ENCODE assay signal across 14 mouse cellular contexts in the genomic region with DNA sequence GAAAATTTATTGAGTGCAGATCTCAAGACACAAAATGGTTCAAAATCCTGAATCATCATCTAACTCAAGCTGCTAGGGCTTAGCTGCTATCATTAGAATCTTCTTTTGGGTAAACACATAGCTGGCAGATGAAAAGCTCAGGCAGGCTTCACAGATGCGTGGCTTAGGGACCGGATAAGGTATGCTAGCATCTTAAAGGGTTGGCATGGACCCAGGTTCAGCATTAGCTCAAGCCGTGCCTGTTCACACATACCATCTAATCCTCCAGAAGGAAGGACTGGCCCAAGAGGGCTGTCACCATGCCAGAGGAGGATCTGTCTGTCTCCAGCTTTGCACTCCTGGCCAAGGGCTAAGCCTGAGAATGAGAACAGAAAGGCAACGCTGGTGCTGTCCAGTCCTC. TPM values are rescaled to one million over a fixed set of nuclear protein-coding genes. Genes with fewer than 3 reads are reported as not detected.
A peak's percentile ranks its signal among the peaks of the same experiment; 100 is the strongest.
DNase-seq lines count a peak whose midpoint lies in the region; ATAC-seq and TF ChIP-seq lines count a peak whose summit lies in the region.
"Had no signal": no experiment of that assay in that cellular context is flagged by ENCODE, and none has a peak within 500 bp of the region (broad histone marks: within the 10 kb centered on the region; RNA-seq: fewer than 3 reads in every experiment).

No protein-coding gene starts in this region.

- no peaks in the 10 kb centered on the region for H3K36me3 ChIP-seq in forebrain, embryonic 14.5 days (ENCODE audit: control insufficient read depth, insufficient read depth, low read length)
- H3K36me3 ChIP-seq in forebrain, embryonic 10.5 days (replicated peaks) = no peaks in the 10 kb centered on the region
- H3K36me3 ChIP-seq in lung, embryonic 14.5 days (ENCODE audit: insufficient read depth) = no peaks in the 10 kb centered on the region

- ATAC-seq in forebrain, embryonic 14.5 days = peak; percentile 73; the same call in 1 of the 2 replicates
- peak; percentile 52; the same call in 1 of the 2 replicates for ATAC-seq in lung, embryonic 14.5 days (ENCODE audit: insufficient read depth)
- ATAC-seq: midbrain, embryonic 16.5 days had no signal

- peak; percentile 73 for DNase-seq in forebrain, embryonic 14.5 days (ENCODE audit: low spot score)
- DNase-seq in forebrain, embryonic 10.5 days (ENCODE audit: extremely low spot score, low spot score) = no peak
- peak; percentile 40 for DNase-seq in lung, embryonic 14.5 days
- DNase-seq in lung, postnatal 25 days (ENCODE audit: low spot score) = no peak
- DNase-seq in brain, embryonic 14.5 days (ENCODE audit: low read depth) = peak; percentile 83
- DNase-seq in cerebellum, postnatal 25 days = peak; percentile 78 to 85
- DNase-seq in spleen, postnatal 14 days (ENCODE audit: low spot score in 2 of 2) = no peak
- no peak for DNase-seq in kidney, postnatal 4 days
- DNase-seq: embryo, embryonic 11 days; heart, postnatal 14 days; kidney, adult 18-20 months; liver; thymus, adult 2 months had no signal

- H3K4me2 ChIP-seq in forebrain, embryonic 14.5 days (ENCODE audit: low read length) = no peak overlapping the region
- no peak overlapping the region for H3K4me2 ChIP-seq in lung, embryonic 14.5 days

- H3K4me1 ChIP-seq in forebrain, embryonic 14.5 days (ENCODE audit: control insufficient read depth, insufficient read depth, low read length) = peaks cover 3% of the 10 kb centered on the region; the same call in 1 of the 2 replicates
- H3K4me1 ChIP-seq in forebrain, embryonic 10.5 days = no peaks in the 10 kb centered on the region
- H3K4me1 ChIP-seq in lung, embryonic 14.5 days (ENCODE audit: insufficient read depth) = no peaks in the 10 kb centered on the region

- no peaks in the 10 kb centered on the region; the same call in 1 of the 2 replicates for H3K9me3 ChIP-seq in forebrain, embryonic 14.5 days (replicated peaks; ENCODE audit: control insufficient read depth, low read length)
- H3K9me3 ChIP-seq in forebrain, embryonic 10.5 days = no peaks in the 10 kb centered on the region
- no peaks in the 10 kb centered on the region for H3K9me3 ChIP-seq in lung, embryonic 14.5 days (ENCODE audit: low read depth, low read length)

- H3K9ac ChIP-seq in forebrain, embryonic 14.5 days (ENCODE audit: low read length) = no peak overlapping the region
- no peak overlapping the region for H3K9ac ChIP-seq in lung, embryonic 14.5 days

- TF ChIP-seq CTCF in lung, embryonic 14.5 days (IDR thresholded peaks at IDR 0.05; ENCODE audit: low read depth) = no peak
- no peak for TF ChIP-seq CTCF in brain, embryonic 14.5 days (IDR thresholded peaks at IDR 0.05; ENCODE audit: borderline replicate concordance, extremely low read depth, insufficient read depth, insufficient read length)

- peak overlapping the region; percentile 58; the same call in 1 of the 2 replicates for H3K27ac ChIP-seq in forebrain, embryonic 14.5 days (ENCODE audit: low read depth, low read length)
- no peak overlapping the region for H3K27ac ChIP-seq in forebrain, embryonic 10.5 days
- no peak overlapping the region for H3K27ac ChIP-seq in lung, embryonic 14.5 days (ENCODE audit: low read depth)

- 39% methylated on average over 4 of the region's 4 CpGs for WGBS in forebrain, embryonic 14.5 days
- 91% methylated on average over 4 of the region's 4 CpGs for WGBS in forebrain, embryonic 10.5 days
- 61% methylated on average over 4 of the region's 4 CpGs for WGBS in lung, embryonic 14.5 days

- no peak for TF ChIP-seq POLR2A in brain, embryonic 14.5 days (IDR thresholded peaks at IDR 0.05; ENCODE audit: borderline replicate concordance, extremely low read depth, insufficient read depth, insufficient read length, poor library complexity, severe bottlenecking)

- H3K27me3 ChIP-seq in forebrain, embryonic 14.5 days (replicated peaks; ENCODE audit: control insufficient read depth, insufficient read depth, low read length) = no peaks in the 10 kb centered on the region
- no peaks in the 10 kb centered on the region for H3K27me3 ChIP-seq in forebrain, embryonic 10.5 days (ENCODE audit: poor library complexity, severe bottlenecking)
- no peaks in the 10 kb centered on the region for H3K27me3 ChIP-seq in lung, embryonic 14.5 days (ENCODE audit: insufficient read depth, low read length)

- no peak overlapping the region for H3K4me3 ChIP-seq in forebrain, embryonic 14.5 days (ENCODE audit: low read depth, low read length)
- H3K4me3 ChIP-seq in forebrain, embryonic 10.5 days = no peak overlapping the region
- no peak overlapping the region for H3K4me3 ChIP-seq in lung, embryonic 14.5 days (ENCODE audit: low read depth, low read length)

RNA-seq across cellular contexts. Expression of gene Nell2, which starts 8.4 kb away (rescaled TPM):
- polyA plus RNA-seq in forebrain, embryonic 14.5 days (2014; fragmentation: Nextera tagmentation; extraction: Ambion mirVana) = 153 and 183 TPM in 2 replicates
- 35.8 and 39.6 TPM in 2 replicates for polyA plus RNA-seq in forebrain, embryonic 10.5 days (2016; fragmentation: Nextera tagmentation; extraction: Ambion mirVana)
- 1.3 and 1.4 TPM in 2 replicates for polyA plus RNA-seq in lung, embryonic 14.5 days (2014; fragmentation: Nextera tagmentation; extraction: Ambion mirVana)
- polyA plus RNA-seq in brain, embryonic 14.5 days (2012; rRNA removed) = 125 and 168 TPM in 2 replicates

Comparison
In these comparisons a context has a peak if more than half of its experiments do, and no peak if none do; other contexts are left out.
1. DNase-seq: peak in forebrain, embryonic 14.5 days (single experiment), lung, embryonic 14.5 days (single experiment), brain, embryonic 14.5 days (single experiment) and cerebellum, postnatal 25 days (2 of 2); none in forebrain, embryonic 10.5 days (single experiment), lung, postnatal 25 days (single experiment), spleen, postnatal 14 days (0 of 2) and kidney, postnatal 4 days (0 of 2).
2. RNA of gene Nell2, which starts 8.4 kb away (polyA plus RNA-seq): 125 to 168 TPM in brain, embryonic 14.5 days, 153 to 183 TPM in forebrain, embryonic 14.5 days and 35.8 to 39.6 TPM in forebrain, embryonic 10.5 days; 1.3 to 1.4 TPM in lung, embryonic 14.5 days; every median in the first group is over 10 times any median in the second.